Mouse (Mus musculus): ENCODE results near the gene Oscp1.

Gene Oscp1

DNA sequence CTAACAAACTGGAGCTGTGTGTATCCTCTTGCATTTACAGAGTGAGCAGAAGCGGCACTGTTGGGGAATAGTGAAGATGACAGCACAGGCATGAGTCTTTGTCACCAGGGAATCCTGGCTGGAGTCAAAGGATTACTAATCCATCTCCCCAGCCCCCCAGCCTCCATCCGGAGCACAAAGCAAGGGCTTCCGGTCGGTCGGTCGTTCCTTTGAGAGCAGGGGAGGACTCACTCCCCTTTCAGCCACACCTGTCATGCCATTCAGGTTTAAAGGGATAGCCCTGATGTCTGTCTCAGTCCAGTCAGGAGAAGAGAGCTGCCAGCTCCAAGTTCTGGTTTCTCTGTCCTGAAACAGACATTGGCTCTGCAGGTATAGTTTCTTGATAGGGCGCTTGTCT lies 52.8 kb downstream of the Oscp1 start:
- DNase-seq, result peak in 1 of 2 experiments; percentile 64

DNA sequence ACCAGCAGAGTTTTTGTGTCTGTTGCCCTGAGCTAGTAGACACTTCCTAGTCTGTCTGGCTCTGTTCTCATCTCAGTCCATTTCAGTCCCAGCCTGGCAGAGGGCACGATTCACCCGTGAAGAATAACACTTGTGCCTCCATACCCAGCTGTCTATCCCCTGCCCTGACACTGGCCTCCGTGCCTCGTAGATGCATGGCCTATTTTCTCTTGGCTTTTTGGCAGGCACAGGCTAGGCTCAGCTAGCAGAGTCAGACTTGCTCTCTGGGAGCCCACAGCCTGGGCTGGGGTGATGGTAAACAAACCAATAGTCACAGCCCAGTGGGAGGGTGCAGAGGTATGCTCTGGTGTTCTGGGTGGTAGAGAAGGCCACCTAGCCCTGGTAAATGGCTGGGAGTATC lies 54.9 kb downstream of the Oscp1 start:
- peak; percentile 70 to 72 for DNase-seq

DNA sequence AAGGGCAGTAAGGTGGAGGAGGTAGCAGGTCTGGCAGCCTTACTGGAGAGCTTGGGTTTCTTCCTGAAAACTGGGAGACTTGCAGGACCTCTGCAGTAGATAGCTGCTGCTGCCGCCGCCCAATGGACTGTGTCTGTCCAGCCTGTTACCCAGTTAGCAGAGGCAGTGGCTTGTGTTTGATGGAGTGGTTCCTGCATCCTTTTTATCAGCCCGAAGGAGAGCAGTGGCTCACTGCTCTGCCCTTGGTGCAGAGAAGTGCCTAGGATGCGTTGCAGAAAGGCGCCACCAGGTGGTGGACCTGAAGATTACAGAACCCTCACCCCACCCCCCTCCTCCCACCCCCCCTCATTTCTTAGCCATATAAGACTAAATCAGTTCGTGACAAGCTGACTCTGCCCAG lies 55.6 kb downstream of the Oscp1 start:
- DNase-seq, result peak; percentile 76 to 84

DNA sequence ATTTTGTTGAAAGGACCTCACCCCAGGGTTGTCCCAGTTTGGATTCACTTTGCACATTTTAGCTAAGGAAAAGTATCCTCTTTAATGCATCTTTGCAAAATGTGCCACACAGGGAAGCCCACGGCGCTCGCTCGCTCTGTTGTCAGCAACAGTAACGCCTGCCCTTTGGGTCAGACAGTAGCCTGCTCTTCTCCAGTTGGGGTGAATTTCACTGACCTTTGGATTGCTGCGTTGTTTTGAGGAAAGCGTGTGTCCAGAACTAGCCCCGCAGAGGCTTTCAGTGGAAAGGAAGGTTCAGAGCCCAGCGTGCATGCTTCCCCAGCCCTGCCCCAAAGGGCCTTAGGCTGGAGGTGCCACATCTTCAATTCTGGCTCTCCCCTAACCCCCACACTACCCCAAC lies 57.0 kb downstream of the Oscp1 start:
- DNase-seq, result no peak

DNA sequence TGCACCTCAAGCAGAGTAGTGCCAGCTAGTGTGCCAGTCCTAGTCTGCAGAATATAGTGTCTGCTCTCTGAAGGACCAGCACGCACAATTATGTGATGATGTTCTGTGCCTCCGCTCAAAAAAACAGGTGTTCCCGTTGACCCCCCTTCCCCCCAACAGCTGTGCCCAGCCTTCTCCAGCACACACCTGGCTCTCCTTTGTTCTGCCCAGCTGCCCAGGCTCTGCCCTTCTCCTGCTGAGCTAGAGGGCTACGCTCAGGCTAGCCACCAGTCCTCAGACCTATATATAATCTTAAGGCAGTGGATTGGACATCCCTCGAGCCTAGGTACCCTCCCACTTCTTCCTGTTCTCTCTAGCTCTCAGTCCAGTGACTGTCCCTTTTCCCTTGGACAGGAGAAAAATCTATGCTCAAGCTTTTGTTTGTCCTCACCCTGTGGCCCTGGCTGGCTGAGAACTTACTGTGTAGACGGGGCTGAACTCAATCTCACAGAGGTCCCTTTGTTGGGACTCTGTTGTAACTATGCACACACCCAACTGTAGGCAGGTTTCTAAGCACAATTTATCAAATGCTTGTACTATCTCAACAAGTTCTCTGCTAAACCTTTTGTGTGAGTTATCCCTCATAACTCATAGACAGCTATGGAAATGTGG lies 57.6 kb downstream of the Oscp1 start:
- DNase-seq, result no peak

DNA sequence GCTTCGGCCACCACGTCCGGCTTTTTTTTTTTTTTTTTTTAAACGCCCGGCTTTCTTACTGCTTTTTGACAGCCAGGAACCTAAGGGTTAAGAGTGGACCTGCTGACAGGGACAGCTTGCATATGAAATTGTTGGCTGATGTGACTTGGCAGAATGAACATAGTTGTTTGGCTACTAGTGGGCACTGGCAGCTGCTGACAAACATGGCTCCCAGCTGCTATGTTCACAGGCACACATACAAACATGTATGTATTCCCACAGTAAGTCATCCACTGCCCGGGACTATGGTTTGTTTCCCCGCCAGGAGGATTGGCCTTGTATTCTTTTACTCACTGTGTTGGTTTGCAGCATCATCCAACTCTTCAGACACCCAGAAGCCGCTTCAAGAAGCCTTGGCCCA lies 58.8 kb downstream of the Oscp1 start:
- peak in 1 of 2 experiments; percentile 44 for DNase-seq

- DNase-seq, result peak; percentile 74 to 80
These were observed 60.3 kb downstream of the Oscp1 start for GRCm38 (mm10) chr4:126118651-126119050.

GRCm38 (mm10) chr4:126119051-126119450 lies 60.7 kb downstream of the Oscp1 start:
- peak; percentile 64 to 66 for DNase-seq

GRCm38 (mm10) chr4:126120052-126120451 lies 61.7 kb downstream of the Oscp1 start:
- peak; percentile 80 to 86 for DNase-seq

GRCm38 (mm10) chr4:126120506-126120905 lies 62.1 kb downstream of the Oscp1 start:
- DNase-seq, result peak in 1 of 2 experiments; percentile 61

GRCm38 (mm10) chr4:126123309-126124040 lies 65.1 kb downstream of the Oscp1 start:
- peak; percentile 57 to 63 for DNase-seq

- no peak for DNase-seq
These were observed 72.1 kb downstream of the Oscp1 start for GRCm38 (mm10) chr4:126130502-126130901.

DNA sequence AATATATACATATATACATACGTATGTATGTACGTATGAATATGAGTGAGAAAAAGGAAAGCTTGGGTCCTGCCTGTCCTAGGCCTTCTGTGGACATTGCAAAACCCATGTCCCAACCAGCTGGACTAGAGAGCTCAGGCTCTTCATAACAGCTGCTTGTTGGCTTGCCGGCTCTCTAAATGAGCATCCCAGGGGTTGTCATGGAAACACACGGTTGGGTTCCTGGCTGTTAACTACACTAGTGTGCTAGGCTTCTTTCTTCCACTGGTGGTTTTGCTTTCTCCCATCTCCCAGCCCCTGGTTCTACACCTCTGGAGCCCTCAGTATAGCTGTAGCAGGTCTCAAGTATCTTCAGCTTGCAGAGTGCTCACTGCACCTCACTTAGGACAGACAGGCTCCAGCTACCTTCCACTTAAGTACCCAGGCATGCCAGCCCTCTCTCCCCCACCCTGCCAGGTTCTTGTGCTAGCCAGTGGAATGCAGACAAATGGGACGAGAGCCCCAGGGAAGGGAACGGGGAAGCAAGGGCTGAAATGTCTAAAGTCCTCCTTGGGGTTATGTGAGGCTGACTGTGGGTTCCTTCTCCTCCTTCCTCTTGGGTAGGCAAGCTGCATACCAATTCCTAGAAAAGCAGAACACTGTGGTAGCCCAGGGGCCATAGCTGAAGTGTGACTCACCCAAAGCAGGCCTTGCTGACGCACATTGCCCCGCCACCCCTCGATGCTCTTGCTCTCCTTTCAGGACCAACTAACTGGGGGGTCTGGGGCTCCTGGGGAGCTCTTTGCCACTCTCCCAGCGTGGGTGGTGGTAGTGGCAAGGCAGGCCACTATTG lies 73.1 kb downstream of the Oscp1 start:
- peak; percentile 36 to 54 for DNase-seq

- DNase-seq, result no peak
These were observed 74.4 kb downstream of the Oscp1 start for GRCm38 (mm10) chr4:126132636-126133264.

- DNase-seq, result no peak
These were observed 75.9 kb downstream of the Oscp1 start for GRCm38 (mm10) chr4:126134236-126134635.

GRCm38 (mm10) chr4:126134639-126135038 lies 76.3 kb downstream of the Oscp1 start:
- peak; percentile 50 to 54 for DNase-seq

DNA sequence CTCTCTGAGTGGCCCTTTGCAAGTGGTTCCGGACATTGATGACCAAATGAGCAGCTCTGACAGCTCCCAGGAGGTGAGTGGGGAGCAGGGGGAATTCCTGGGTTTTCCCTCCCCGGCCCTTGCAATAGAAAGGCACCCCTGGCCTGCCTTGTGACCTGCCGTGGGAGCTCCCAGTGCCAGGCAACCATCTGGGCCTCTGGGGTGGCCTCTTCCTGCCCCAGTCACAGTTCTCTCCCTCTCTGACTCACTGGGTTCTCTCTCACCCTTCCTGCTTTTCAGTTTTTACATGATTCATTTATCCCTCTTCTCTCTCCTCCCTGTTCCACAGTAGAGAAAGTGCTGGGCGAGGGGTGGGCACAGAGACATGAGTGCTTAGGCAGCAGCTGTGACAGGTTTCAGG lies 79.4 kb downstream of the Oscp1 start:
- DNase-seq, result no peak

DNA sequence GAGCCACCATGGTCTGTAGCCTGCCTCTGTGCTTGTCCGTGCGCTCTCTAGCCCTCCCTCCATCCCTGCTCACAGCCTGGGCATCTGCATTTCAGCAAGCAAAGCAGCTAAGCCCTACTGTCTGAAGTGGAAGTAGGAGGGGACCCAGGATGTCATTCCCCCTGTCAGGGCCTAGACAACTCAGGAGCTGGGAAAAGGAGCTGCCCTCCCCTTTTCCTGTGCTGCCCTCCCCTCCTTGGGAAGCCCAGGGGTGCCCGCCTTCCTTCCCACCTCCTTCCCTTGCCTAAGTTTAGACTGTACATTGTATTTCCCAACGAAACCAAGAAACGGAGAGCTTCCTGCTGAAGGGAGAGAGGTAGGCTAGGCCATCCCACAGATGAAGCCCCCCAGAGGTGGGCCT lies 82.7 kb downstream of the Oscp1 start:
- no peak for DNase-seq
